Mouse (Mus musculus) embryonic facial prominence, embryonic 15.5 days (tissue): Measurements from ENCODE around the gene Gm10160. TPM values are rescaled to one million over a fixed set of nuclear protein-coding genes. Genes with fewer than 3 reads are reported as not detected.
A peak's percentile ranks its signal among the peaks of the same experiment; 100 is the strongest.
"Not testable (repeated sequence)": the region's sequence is repeated elsewhere in the genome, so short reads cannot be mapped to it uniquely, and the experiment has no call there.

Experiments
- ATAC-seq: fragments of 200-750 bp; cut with Nextera tagmentation; 2 replicates; pipeline ENCODE4 v1.8.0; 2017; ENCODE audit warnings: low read depth, moderate TSS enrichment; ENCODE audit not compliant: insufficient number of reproducible peaks, low FRiP score, low TSS enrichment
- H3K27ac ChIP-seq: fragments of 300-500 bp; sonication (generic); replicated peaks from 2 replicates; pipeline ENCODE4 v1.5.1; 2015; ENCODE audit warnings: mild to moderate bottlenecking, inconsistent platforms
- H3K27me3 ChIP-seq: fragments of 300-500 bp; sonication (generic); 2 replicates; pipeline ENCODE4 v1.6.1; 2015; ENCODE audit warnings: inconsistent platforms
- H3K36me3 ChIP-seq: fragments of 300-500 bp; sonication (generic); 2 replicates; pipeline ENCODE4 v1.6.1; 2015; ENCODE audit warnings: mild to moderate bottlenecking, inconsistent platforms
- H3K4me1 ChIP-seq: fragments of 300-500 bp; sonication (generic); 2 replicates; pipeline ENCODE4 v1.6.1; 2015; ENCODE audit warnings: inconsistent platforms
- H3K4me2 ChIP-seq: fragments of 300-500 bp; sonication (generic); replicated peaks from 2 replicates; pipeline ENCODE4 v1.6.1; 2015; ENCODE audit warnings: mild to moderate bottlenecking, inconsistent platforms
- H3K4me3 ChIP-seq: fragments of 300-500 bp; sonication (generic); replicated peaks from 2 replicates; pipeline ENCODE4 v1.5.1; 2015; ENCODE audit warnings: mild to moderate bottlenecking, inconsistent platforms
- H3K9ac ChIP-seq: fragments of 300-500 bp; sonication (generic); 2 replicates; pipeline ENCODE4 v1.6.1; 2015; ENCODE audit warnings: inconsistent platforms
- H3K9me3 ChIP-seq: fragments of 300-500 bp; sonication (generic); replicated peaks from 2 replicates; pipeline ENCODE4 v1.6.1; 2016; ENCODE audit warnings: inconsistent platforms
- WGBS: fragments of 180-500 bp; shearing (Covaris S2); methylation state at CpG from one replicate; pipeline ENCODE4 v1.1.7; 2015; 5-methylcytosine and 5-hydroxymethylcytosine counted together
- polyA plus RNA-seq: library from polyadenylated mRNA; unstranded; fragments of >200 nt; fragmentation: Nextera tagmentation; extraction: Ambion mirVana; gene quantifications from 2 replicates; pipeline ENCODE4 v1.2.1, GENCODE M21; 2015

Gene Gm10160
- polyA plus RNA-seq, 1 experiment from 2014 or later, result not detected

DNA sequence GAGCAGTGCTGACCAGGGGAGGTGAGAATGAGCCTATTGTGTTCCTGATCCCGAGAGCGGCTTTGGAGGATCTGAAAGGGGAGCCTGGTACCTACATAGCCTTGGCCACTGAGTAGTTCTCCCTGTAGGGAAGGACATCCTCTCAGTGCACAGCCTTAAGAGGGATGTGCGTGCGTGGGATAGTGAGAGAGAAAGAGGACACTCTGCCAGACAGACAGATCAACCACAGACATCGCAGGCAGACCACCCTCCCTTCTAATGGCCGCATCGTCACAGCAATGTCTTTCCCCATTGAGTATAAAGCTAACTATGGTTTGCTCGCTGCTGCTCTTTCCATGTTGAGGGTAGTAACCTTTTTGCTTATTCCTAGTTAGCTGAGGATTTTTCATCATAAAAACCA lies 11.7 kb downstream of the Gm10160 start:
- Histone ChIP-seq H3K4me2 (no peak overlapping the region), H3K4me1 (0 out of 2 replicates have a peak, but pooled peaks cover 5% of the 10 kb centered on the region), H3K9me3 (no peaks in the 10 kb centered on the region), H3K4me3 (no peak overlapping the region), H3K27me3 (no peaks in the 10 kb centered on the region), H3K27ac (no peak overlapping the region), H3K9ac (no peak overlapping the region), H3K36me3 (no peaks in the 10 kb centered on the region)
- no peak for ATAC-seq
- WGBS, result 76% methylated on average over 8 of the region's 8 CpGs

DNA sequence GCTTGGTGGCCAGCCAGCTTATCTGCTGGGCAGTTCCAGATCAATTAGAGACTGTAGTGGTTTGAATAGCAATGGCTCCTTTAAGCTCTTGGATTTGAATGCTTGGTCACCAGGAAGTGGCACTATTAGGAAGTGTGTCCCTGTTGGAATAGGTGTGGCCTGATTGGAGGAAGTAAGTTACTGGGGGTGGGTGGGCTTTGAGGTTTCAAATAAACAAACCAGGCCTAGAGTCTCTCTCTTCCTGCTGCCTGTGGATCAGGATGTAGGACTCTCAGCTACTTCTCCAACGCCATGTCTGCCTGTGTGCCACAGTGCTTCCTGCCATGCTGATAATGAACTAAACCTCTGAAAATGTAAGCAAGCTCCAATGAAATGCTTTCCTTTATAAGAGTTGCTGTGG lies 12.6 kb downstream of the Gm10160 start:
- Histone ChIP-seq H3K4me3 (no peak overlapping the region), H3K9me3 (no peaks in the 10 kb centered on the region), H3K4me1 (0 out of 2 replicates have a peak, but pooled peaks cover 5% of the 10 kb centered on the region), H3K27me3 (no peaks in the 10 kb centered on the region), H3K27ac (no peak overlapping the region), H3K4me2 (no peak overlapping the region), H3K9ac (no peak overlapping the region), H3K36me3 (no peaks in the 10 kb centered on the region)
- ATAC-seq, result no peak
- WGBS, result 73% methylated on average over 1 of the region's 1 CpGs

DNA sequence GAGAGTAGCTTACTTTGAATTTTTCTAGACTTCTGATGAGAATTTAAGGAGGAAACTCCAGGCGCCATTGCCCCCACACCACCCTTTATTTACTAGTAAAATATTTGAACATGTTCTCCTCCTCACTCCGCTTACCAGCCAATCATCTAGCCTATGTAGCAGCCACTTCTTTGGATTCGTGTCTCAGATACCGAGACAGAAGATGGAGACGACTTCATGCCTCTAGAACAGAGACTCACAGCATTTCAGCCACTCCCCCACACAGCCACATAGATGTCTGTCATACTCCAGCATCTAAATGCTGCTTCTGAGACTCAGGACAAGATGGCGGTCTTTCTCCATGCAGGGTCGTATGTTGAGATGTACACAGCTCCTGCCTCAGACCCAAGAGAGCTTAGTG lies 13.5 kb downstream of the Gm10160 start:
- no peaks in the 10 kb centered on the region for H3K9me3 ChIP-seq
- H3K36me3 ChIP-seq, result no peaks in the 10 kb centered on the region
- no peak overlapping the region for H3K4me2 ChIP-seq
- no peak overlapping the region for H3K4me3 ChIP-seq
- no peaks in the 10 kb centered on the region for H3K27me3 ChIP-seq
- ATAC-seq, result no peak
- no peak overlapping the region for H3K9ac ChIP-seq
- 89% methylated on average over 7 of the region's 7 CpGs for WGBS
- 0 out of 2 replicates have a peak, but pooled peaks cover 5% of the 10 kb centered on the region for H3K4me1 ChIP-seq
- no peak overlapping the region for H3K27ac ChIP-seq

DNA sequence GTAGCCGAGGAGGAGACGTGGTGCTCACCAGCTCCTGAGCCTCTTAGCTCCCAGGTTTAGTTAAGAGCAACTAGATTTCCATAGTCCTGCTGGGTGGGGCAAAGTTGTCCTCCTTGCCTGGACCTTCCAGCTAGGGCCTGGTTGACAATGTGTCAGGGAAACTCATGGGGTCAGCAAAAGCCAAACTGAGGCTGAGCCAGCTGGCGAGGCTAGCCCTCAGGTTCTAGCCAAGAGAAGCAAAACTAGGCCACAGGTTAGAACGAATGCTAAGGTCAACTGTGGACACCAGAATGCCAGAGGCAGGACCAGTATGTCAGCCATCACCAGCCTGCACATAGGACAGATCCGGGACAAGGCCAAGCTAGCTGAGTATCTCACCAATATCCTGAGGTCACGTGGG lies 14.2 kb downstream of the Gm10160 start:
- Histone ChIP-seq H3K36me3 (no peaks in the 10 kb centered on the region), H3K9ac (no peak overlapping the region), H3K4me3 (no peak overlapping the region), H3K27ac (no peak overlapping the region), H3K9me3 (no peaks in the 10 kb centered on the region), H3K27me3 (no peaks in the 10 kb centered on the region), H3K4me1 (0 out of 2 replicates have a peak, but pooled peaks cover 5% of the 10 kb centered on the region), H3K4me2 (no peak overlapping the region)
- WGBS, result 86% methylated on average over 6 of the region's 6 CpGs
- ATAC-seq, result no peak

DNA sequence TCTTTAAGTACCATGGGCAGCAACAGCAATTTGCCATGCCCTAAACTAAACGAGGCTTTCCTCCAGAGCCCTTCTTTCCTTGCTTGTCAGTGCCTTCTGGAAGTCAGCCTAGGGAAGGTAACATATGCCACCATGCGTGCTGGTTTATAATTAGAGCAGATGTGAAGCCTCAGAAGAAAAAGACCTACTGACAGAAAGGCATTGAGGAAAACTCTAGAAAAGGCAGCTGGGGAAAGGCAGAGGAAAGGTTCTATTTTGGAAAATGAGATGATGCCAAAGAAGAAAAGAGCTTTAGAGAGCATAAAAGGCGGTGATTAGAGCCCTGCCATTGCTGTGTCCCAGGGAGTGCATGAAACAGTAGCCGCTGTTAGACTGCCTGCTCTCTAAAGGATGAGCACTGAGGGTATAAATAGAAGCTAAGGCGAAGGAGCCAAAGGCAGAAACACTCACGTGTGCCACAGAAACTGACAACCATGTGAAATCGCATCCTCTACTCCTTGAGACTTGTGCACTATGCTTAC lies 14.9 kb downstream of the Gm10160 start:
- Histone ChIP-seq H3K27ac (0 out of 2 replicates have a peak overlapping the region, but pooled peaks have one; percentile 19), H3K27me3 (no peaks in the 10 kb centered on the region), H3K4me2 (no peak overlapping the region), H3K4me1 (0 out of 2 replicates have a peak, but pooled peaks cover 5% of the 10 kb centered on the region), H3K9me3 (no peaks in the 10 kb centered on the region), H3K4me3 (no peak overlapping the region), H3K36me3 (no peaks in the 10 kb centered on the region), H3K9ac (no peak overlapping the region)
- WGBS, result 48% methylated on average over 7 of the region's 7 CpGs
- ATAC-seq, result no peak

DNA sequence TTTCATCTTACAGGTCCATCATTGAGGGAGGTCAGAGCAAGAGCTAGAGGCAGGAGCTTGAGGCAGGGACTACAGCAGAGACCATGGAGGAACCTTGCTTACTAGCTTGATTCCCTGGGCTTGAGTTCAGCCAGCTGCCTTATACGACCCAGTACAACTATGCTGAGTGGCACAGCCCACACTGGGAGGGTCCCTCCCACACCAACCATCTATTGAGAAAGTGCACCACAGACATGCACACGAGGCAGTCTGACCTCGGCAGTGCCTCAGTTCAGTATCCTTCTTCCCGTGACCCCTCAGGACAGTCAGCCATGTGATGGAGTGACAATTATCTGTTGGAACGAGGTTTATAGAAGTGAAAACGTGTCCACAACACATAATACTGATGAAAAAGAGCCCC lies 15.8 kb downstream of the Gm10160 start:
- no peak for ATAC-seq
- Histone ChIP-seq H3K4me1 (0 out of 2 replicates have a peak, but pooled peaks cover 5% of the 10 kb centered on the region), H3K36me3 (no peaks in the 10 kb centered on the region), H3K9ac (no peak overlapping the region), H3K4me3 (no peak overlapping the region), H3K27ac (no peak overlapping the region), H3K4me2 (no peak overlapping the region), H3K27me3 (no peaks in the 10 kb centered on the region), H3K9me3 (no peaks in the 10 kb centered on the region)
- WGBS, result 62% methylated on average over 6 of the region's 6 CpGs

DNA sequence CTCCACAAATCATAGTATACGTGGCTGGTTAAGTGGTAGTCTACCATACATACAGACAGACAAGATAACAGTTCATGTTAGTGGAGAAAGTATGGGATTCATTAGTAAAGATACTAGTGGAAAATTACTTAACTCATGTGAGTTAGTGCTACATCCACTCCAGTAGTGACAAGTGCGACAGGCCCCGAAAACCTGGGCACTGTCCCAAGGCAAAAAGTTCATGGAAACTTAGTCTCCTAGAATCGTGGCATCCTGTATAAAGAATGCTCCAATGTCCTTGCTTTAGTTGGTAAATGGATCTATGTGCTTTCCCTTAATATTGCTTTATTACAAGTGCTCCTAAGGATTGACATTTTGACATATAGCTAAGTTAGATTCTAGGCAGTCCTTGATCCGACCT lies 17.8 kb downstream of the Gm10160 start:
- 75% methylated on average over 5 of the region's 5 CpGs for WGBS
- H3K4me2 ChIP-seq, H3K36me3 ChIP-seq, H3K4me3 ChIP-seq, H3K27ac ChIP-seq, H3K27me3 ChIP-seq, H3K9ac ChIP-seq, ATAC-seq, H3K4me1 ChIP-seq, H3K9me3 ChIP-seq: not testable (repeated sequence)

DNA sequence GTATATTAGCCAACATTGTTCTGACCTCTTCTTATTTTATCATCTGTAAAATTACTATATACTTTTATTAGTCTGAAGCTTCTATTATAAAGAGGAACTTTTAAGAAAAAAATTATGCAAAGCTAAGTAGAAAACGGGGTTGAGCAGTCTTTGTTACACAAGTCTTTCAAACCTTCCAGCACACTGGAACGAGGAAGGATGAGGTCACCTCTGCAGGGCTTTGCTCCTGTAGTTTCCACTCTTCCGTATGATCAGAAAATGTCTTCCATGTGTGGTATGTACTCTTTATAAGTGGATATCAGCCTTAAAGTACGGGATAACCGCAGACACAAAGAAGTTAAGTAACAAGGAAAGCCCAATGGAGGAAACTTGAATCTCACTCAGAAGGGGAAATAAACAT lies 20.2 kb downstream of the Gm10160 start:
- Histone ChIP-seq H3K27ac (no peak overlapping the region), H3K9me3 (no peaks in the 10 kb centered on the region), H3K4me2 (no peak overlapping the region), H3K4me1 (no peaks in the 10 kb centered on the region), H3K27me3 (no peaks in the 10 kb centered on the region), H3K4me3 (no peak overlapping the region), H3K36me3 (no peaks in the 10 kb centered on the region), H3K9ac (no peak overlapping the region)
- no peak for ATAC-seq
- 60% methylated on average over 5 of the region's 5 CpGs for WGBS

DNA sequence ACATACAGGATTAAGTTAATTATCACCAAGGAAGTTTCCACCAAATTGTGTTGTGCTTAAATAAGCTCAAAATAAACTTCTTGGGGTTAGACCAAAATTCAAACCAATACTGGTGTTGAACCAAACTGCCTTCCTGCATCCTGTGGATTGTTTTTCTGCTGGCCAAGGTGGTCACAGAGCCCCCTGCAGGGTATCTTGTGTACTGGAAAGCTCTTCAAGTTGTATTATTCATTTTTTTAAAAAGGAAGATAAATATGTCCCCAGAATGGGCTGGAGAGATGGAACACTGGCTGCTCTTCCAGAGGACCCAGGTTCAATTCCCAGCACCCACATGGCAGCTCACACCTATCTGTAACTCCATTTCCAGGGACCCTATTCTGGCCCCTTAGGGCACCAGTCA lies 20.7 kb downstream of the Gm10160 start:
- Histone ChIP-seq H3K9me3 (no peaks in the 10 kb centered on the region), H3K9ac (no peak overlapping the region), H3K4me3 (no peak overlapping the region)

DNA sequence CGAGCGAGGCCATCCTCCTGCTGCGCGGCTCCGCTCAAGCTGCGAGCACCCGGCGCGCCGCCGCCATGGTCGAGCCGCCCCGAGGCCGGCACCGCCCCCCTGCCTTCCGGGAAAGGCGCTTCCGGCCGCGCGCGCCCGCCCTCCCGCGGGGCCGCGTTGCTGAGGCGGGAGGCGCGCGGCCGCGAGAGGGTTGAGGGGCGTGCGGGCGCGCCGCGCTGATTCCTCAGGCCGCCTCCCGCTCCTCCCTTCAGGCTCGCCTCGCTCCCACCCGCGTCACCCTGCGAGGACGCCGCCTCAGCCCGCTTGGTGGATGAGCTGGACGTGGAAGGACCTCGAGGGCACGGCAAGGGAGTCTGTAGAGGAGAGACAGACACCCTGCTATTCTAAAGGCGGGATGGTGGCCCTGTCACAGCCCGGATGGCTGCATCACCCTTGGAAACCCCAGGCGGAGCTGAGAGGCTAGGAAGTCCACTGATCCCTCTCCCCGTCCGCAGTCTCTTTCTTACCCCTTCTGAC lies 26.2 kb downstream of the Gm10160 start, which contains the start of gene Btbd1:
Btbd1 (minus strand) TSS at position 53 of the 516 bp plus-strand sequence.
- peak; percentile 91 for ATAC-seq
- H3K27ac ChIP-seq, result peak within 1 kb of the TSS; percentile 94
- H3K27me3 ChIP-seq, result no peaks in the 10 kb centered on the region
- peak within 1 kb of the TSS; percentile 73 for H3K4me2 ChIP-seq
- H3K36me3 ChIP-seq, result no peaks in the 10 kb centered on the region
- H3K9ac ChIP-seq, result peak within 1 kb of the TSS; percentile 73
- peak within 1 kb of the TSS; percentile 79 for H3K4me3 ChIP-seq
- H3K4me1 ChIP-seq, result peaks cover 35% of the 10 kb centered on the region
- no peaks in the 10 kb centered on the region for H3K9me3 ChIP-seq
- under 1% methylated on average over 46 of the region's 58 CpGs for WGBS

More for the DNA sequence above, 20.7 kb downstream of the Gm10160 start:
- no peak for ATAC-seq
- peaks cover 2% of the 10 kb centered on the region; the same call in 1 of the 2 replicates for H3K4me1 ChIP-seq
- no peak overlapping the region for H3K4me2 ChIP-seq
- no peaks in the 10 kb centered on the region for H3K27me3 ChIP-seq
- no peak overlapping the region for H3K27ac ChIP-seq
- H3K36me3 ChIP-seq, result no peaks in the 10 kb centered on the region

DNA sequence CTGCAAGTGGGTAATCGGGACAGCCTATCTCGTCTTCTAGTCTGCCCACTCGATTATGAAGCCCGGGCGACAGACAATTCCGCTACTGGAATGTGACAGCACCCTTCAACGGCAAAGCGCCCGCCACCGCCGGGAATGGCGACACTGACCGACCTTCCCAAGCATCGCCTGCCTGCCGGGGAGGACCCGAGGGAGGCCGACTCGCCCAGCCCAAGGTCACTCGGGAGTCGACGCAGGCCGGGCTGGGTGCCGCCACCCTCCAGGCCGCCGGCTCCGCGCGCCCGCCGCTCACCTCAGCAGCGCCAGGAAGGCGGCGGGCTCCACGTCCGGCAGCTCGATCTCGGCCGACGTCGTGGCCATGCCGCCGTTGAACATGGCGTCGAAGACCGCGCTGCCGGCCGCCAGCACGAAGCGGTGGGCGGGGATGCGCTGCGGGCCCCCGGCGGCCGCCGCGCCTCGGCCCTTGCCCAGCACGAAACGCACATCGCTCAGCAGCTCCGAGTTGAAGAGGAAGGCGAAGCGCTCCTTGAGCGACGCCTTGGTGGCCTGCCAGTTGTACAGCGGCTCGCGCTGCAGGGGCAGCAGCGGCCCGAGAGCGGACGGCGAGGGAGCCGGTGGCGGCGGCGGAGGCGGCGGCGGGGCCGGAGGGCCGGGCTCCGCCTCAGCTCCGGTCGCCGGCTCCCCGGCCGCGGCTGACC lies 26.8 kb downstream of the Gm10160 start:
- Histone ChIP-seq H3K4me1 (peaks cover 35% of the 10 kb centered on the region), H3K27ac (peak overlapping the region; percentile 94), H3K9ac (peak overlapping the region; percentile 73), H3K9me3 (no peaks in the 10 kb centered on the region), H3K4me3 (peak overlapping the region; percentile 79), H3K27me3 (no peaks in the 10 kb centered on the region), H3K4me2 (peak overlapping the region; percentile 73), H3K36me3 (no peaks in the 10 kb centered on the region)
- ATAC-seq, result peak; percentile 75
- WGBS, result under 1% methylated on average over 86 of the region's 91 CpGs
